Mouse (Mus musculus) left cerebral cortex, adult 8-10 months (tissue): ENCODE measurements at regions not wholly inside any gene's neighbourhood (a gene's known extent, or its start where the extent isn't known, plus 50 kb on each side); places are given as distances from the start of the nearest gene placed in this dataset.

ENCODE experiments used
- DNase-seq, 2 experiments: peaks; one replicate each; pipeline ENCODE4 v3.0.0; 2022; ENCODE audit warnings: low spot score in 2 of 2

GRCm38 (mm10) chr4:32177933-32178639 lies 60.5 kb upstream of the Bach2 start:
- no peak for DNase-seq

- DNase-seq = no peak
Observed at GRCm38 (mm10) chr4:32179707-32180241, 58.8 kb upstream of the Bach2 start.

DNA sequence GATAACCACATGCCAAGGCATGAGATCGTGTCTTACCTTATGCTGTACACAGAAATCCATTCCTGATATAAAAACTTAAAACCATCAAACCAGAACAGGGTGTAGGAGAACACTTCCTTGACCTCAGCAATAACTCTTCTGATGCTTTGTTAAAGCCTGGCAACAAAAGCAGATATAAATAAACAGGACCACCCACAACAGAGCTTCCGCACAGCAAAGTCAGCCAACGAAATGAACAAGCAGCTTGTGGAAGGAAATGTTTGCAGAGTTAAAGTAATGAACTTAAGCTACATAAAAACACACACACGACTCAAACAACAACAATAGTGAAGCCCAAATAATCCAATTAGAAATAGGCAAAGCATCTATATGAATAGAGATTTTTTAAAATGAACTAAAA lies 54.8 kb upstream of the Bach2 start:
- no peak for DNase-seq

GRCm38 (mm10) chr4:32185986-32186385 lies 52.6 kb upstream of the Bach2 start:
- DNase-seq = no peak

DNA sequence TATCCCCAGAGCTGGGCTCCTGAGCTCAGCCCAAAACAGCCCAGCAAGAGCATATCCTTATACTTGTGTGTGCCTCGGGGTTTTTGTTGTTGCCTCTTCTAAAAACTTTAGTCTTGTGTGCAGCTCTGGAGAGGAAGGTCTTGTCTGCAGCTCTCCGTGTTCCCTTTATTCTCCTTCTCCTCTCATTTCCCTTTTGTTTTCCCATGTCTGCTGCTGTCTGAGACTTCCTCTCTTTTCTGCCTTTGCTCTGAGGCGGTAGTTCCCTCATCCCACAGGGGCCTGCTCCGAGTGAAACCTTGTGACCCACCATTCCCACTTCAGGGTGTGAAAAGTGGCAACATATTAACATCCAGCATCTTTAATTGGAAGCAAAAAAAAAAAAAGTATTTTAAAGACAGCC lies 51.5 kb upstream of the Bach2 start:
- DNase-seq = no peak

GRCm38 (mm10) chr4:32188076-32188475 lies 50.5 kb upstream of the Bach2 start:
- DNase-seq = no peak

GRCm38 (mm10) chr4:32188752-32189415 lies 49.7 kb upstream of the Bach2 start:
- DNase-seq = no peak
